Mouse (Mus musculus): ENCODE results near the gene Emp1. TPM values are rescaled to one million over a fixed set of nuclear protein-coding genes. Genes with fewer than 3 reads are reported as not detected.

Emp1 gene
- 102 and 112 TPM in 2 replicates for polyA plus RNA-seq (2012; rRNA removed)

DNA sequence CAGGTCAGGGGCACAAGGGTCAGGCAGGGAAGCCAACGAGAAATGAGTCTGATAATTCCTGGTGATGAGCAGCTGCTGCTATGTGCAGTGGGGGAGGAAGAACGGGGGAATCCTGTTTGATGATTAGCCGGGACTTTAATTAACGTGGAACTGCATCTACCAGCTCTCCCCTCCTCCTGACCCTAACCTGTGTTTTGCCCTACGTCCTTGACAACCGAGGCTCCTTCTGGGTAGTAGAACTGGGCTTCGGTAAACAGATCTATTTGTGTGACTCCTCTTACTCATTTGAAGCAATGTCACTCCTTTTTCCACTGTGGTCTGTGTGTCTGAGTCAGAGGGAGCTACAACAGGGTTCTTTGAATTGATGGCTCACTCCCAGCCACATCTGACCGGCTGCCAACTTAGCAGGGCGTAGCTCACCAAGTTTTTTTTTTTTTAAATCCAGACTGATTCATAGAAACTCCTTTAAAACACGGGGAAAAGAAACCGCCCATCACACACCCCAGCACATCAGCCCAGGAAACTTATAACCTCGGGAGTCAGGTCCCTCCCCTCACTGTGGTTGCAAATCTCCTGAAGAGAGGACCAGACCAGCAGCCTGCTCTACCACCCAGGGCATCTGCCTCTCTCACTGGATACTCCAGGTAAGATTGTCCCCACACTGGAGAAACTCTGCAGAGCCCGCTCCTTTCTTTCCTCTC, at the start of gene Emp1:
Gene Emp1, plus strand, starts transcription at position 87 of the 701 bp plus-strand sequence.
- DNase-seq (ENCODE audit: low spot score): peak; percentile 38

DNA sequence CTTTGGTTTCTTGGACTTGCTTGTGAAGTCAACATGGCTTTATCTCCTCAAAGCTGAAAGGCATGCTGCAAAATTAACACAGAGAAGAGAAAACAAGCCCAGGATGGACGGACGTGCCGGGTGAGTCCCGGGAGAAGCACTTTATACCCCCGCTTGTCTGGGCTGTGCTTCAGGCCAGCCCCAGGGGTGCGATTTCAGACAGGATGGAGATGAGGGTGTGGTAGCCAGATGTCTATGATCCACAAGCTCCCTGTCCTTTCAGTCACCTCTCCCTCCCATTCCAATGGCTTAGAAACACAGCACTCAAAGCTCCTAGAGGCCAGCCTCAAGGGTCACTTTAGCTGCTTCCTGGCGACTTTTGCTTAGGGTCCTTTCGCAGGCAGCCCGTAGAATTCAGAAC, 48.4 kb upstream of the Emp1 start:
- DNase-seq (ENCODE audit: low spot score): no peak

DNA sequence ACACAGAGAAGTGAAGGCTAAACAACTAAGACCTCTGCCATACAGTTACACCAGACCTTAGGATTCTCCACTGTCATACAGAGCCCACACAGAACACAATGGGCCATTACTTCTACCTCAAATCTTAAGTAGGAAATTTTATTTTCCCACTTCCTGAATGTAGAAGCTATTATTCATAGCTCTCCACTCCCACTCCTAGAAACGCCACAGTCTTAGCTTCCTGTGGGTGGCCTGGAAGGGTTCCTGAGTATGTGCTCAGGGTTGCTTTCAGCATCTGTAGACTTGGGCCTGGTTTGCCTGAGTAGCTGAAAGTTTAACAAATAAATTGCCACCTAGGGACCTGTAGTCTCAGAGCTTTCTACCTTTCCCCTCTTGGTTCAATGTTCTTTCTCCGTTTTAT, 46.2 kb upstream of the Emp1 start:
- no peak for DNase-seq (ENCODE audit: low spot score)

DNA sequence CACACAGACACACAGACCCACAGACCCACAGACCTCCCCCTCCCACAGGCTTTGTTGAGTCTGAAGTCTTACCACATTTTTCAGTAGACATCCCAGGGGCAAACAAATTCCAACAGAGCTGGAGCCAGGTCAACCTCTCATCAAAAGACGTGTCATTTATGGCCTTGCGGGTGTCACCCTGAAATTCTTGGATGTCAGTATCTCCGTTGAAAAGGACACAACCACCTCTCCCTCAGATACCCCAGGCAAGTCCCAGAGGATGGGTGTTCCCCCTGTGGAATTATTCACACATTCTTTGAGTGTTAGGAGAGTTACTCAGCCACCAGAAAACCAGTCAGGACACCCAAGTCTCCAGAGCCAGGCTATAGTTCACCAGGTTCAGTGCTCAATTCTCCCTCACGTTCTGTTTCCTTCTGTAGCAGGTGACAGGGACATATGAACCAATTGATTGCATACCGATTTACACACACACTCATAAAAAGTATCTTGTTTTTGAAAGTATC, 42.9 kb upstream of the Emp1 start:
- DNase-seq (ENCODE audit: low spot score): no peak

DNA sequence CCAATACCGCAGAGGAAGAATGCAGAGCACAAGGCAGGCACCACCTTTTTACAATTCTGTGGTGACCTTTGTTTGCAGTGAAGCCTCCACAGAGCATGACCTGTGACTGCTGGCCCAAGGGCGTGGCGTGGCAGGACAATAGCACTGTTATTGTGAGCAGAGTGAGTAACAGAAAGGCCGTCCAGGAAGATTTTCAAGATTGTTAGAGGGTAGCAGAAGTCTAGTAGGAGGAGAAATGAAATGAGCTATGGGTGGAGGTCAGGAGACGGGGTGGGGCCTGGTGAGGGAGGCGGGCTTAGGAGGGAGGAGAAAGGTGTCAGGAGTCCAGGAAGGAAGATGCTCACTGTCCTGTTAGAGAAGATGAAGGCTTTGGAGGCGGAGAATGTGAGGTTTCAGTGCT, 39.6 kb upstream of the Emp1 start:
- DNase-seq (ENCODE audit: low spot score): no peak

DNA sequence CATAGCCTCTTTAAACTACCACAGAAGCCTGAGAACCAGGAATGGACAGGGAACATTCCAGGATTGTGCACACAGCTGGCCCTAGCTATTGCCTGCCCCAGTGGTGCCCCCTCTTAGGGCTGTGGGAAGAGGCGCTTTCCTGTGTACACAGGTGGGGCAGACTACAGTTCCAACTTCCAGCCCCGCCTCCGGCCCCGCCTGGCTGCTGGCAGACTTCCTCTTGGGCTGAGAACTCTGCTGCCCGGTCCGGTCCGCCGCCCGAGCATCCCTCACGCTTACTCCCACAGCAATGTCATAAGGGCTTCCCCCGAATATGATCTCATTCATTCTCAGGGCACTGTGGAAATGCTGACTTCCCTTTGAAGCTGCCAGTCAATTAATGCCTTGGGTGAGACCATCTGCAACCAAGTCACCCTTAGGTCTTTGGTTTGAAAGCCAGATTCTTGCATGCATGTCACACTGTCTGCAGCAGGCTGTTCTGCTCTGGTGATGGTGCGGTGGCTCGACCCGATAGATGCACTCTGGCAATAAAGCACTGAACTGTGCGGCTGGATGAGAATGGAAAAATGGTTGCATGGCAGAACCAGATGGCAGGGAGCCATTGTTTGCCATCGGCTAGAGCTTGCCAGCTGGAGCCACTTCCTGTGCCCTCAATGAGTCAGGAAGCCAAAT, 38.9 kb upstream of the Emp1 start:
- DNase-seq (ENCODE audit: low spot score): peak; percentile 52

DNA sequence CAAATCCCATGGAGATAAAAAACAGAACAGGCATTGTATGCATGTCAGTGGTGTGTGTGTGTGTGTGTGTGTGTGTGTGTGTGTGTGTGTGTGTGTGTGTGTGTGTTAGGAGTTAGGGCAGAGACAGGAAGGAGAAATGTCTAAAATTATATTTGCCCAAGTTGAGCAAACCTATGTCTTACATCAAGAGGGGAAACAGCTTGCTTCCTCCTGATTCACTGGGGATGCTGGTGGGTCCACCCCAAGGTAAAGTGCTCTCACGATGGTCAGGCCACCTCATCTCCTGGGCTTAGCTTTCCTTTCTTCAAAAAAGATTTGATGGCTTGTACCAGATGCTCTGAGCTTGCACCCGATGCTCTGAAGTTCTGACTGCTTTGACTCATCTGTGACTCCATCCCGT, 38.2 kb upstream of the Emp1 start:
- DNase-seq (ENCODE audit: low spot score): no peak

DNA sequence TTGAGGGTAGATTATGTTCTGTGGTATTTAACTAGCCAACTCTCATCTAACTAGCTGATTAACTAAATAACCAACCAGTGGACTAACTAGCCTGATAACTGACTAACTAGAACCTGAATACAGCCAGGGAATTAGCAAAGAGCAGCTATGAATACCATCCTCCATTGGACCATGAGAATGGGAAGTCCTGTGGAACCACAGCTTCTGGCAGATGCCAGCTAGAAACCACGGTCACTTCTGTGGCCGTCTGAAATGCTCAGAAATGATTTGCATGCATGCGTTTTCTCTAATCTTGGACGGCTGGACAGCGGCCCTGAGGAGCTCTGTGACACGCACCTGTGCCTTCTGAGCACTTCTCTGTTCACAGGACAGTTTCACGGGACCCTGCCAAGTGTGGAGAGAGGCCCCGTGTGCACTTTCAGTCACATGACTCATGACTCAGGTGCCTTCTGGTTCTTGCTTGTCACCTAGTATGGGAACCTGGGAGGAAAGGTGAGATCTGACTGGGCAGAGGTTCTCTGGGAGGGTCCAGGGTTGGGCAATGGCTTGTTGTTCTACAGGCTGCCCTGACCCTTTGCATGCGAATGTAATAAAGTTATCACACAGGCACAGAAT, 37.6 kb upstream of the Emp1 start:
- no peak for DNase-seq (ENCODE audit: low spot score)

DNA sequence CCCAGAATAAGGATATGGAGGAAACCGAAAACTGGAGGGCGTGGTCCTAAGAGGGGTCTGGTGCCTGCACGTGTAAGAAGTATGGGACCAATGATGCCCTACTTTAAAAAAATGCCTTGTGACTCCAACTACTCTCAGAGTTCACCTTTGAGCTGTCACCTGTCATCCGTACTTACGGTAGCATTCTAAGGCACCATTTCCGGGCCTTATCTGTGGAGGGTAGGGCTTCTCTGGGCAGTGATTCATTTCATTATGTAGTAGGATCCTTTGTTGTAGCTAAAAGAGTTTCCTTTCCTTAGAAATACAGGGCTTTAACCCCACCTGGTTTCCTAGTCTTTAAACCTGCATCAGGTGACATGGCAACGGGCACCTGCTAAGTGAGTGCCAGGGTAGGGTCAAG, 35.5 kb upstream of the Emp1 start:
- DNase-seq (ENCODE audit: low spot score): no peak

DNA sequence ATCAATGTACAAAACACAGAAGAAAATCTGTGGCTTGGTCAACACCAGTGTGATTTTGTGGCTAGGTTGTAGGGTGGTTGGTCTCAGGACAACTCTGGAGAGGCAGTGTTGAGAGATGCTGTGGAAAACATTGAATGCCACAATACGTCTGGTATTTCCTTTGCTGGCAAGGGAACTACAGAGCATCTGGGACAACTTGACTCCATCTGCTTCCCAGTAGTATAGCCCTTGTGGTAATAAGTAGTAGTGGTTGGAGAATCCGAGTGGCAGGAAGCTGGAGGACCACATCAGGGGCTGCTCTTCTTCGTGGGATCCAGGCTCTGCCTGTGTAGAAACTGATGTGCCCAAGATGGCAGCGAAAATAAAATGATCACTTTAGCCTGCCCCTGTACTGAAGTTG, 30.4 kb upstream of the Emp1 start:
- no peak for DNase-seq (ENCODE audit: low spot score)

DNA sequence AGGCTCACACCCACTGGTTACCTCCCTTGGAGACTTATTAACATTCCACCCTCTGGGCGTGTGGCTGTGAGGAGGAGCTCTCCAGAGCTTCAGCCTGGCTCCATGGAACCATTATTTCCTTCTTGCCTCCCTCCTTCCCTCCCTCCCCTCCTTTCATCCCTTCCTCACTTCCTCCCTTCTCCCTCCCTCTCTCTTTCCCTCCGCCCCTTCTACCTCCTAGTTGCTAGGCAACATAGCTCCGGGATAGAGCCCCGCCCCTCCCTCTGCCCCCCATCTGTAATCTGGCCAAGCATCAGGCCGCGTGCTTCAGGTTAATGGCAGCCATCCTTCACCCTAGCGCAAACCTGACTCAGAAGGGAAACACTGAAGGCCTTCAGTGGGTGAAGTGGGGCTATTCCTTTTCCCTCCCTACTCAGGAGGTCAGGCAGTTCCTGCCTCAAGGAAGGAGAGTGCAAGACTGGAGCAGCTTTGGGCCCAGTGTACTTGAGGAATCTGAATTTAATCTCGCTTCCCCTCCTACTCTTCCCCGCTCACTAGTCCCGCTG, 29.5 kb upstream of the Emp1 start:
- DNase-seq (ENCODE audit: low spot score): no peak

DNA sequence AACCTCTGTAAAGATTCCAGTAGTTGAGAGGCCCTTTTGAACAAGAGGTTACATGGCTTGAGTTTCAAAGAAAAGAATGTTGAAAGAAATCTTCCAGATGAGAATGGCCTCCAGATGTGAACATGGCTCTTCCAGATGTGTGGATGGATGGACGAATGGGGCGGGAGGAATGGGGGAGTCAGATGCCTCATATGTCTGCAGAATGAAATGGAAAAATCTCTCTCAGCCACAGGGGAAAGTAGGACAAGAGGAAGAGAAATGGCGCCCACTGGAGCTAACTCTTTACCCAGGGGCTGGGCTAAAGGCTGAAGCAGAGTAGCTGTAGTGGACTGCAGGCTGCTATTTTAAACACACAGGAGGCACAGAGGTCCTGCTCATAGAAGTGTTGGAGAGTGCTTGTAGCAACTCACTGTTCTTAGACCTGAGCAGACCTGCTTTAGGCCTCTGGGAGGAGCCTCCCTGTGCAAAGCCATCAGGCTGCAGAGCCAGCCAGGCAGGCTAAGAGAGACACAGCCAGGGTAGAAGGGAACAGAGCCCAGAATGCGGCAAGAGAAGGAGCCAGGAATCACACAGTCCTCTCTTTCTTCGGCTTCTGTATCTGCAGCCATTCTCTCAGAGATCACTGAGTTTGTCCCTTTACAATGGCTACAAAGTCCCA, 28.2 kb upstream of the Emp1 start:
- no peak for DNase-seq (ENCODE audit: low spot score)

DNA sequence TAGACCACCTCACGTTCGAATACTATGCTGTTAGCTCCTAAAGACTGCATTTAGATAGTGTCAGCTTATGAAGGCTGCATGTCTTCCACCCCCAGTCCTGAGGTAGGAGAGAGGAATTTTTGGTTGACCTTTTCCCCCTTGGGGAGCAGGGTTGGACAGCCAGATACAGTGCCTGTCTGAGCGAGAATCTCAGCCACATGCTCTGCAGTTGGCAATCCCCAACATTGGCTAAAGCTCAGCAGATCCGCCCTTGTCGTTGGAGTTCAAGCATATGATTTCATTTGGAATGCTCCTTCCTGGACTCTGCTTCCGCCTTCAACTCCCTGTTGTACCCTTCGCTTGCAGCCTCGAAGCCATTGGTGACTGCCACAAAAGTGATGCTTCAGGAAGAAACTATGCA, 26.0 kb upstream of the Emp1 start:
- no peak for DNase-seq (ENCODE audit: low spot score)

DNA sequence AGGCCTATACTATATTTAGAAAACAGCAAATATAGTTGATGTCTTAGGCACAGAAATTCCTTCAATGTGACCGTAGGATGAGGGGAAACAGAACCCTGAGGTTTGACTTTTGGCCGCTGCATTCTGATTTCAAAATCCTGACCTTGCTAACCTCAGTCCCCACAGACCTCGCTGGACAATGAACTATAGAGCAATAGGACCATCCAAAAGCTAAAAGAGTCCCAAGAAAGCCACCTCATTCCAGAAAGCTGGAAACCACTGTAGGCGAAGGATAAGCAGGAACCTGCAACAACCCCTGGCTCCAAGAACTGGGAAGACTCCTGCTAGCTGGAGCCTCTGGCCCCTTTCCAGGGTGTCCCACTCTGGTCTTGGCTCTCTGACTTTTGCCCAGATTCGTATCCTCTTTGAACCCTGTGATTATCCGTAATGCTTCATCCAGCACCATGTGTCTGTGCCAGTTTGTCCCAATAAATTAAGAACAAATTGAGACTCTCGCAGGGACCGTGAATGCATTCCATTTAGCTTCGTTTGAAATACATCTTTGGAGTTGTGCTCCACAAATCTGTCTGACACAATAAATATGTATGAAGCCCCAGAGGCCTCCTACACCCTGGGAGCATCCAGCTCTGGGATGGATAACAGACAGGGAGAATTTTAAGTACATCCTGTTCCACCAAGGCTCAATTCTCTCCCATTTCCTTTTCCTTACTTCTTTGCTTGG, 21.8 kb upstream of the Emp1 start:
- no peak for DNase-seq (ENCODE audit: low spot score)

DNA sequence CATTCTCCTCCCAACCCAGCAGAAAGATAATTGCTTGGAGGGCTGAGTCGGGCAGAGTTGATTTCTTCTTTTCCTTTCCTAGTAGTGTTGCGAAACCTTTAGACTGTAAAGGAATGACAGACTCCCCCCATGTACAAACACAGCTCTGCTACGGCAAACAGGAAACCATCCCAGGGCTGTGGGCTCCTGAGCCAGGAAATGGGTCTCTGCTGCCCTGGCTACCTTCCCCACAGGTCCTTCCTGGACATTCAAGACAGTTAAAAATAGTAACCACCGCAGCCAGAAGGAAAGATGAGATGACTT, 21.3 kb upstream of the Emp1 start:
- no peak for DNase-seq (ENCODE audit: low spot score)

DNA sequence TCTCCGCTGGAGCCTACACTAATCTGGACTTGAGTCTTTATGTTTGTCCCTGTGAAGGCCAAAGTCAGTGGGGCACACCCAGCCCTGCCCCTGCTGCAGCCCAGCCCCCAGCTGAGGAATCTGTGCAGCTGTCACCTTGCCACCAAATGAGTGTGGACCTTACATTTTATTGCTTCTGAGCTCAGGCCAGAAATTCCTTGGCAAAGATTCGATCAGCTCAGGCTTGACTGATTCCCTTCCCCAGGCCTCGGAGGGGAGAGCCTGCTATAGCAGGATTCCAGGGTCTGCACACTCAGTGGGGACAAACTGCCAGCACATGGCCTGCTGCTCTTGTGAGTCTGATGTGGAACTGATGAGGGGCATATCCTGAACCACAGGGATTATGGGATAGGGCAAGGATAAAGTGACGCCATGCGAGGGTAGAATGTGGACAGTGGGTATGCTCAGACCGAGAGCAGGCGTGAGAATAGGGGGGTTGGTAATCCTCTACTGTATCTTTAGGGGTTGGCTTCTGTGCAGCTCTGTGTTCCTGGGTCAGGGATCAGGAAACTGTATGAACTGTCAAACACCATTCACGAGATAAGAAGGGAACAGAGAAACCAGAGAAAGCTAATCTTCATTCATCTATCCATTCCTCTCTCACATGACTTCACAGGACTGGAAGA, 10.6 kb upstream of the Emp1 start:
- no peak for DNase-seq (ENCODE audit: low spot score)

DNA sequence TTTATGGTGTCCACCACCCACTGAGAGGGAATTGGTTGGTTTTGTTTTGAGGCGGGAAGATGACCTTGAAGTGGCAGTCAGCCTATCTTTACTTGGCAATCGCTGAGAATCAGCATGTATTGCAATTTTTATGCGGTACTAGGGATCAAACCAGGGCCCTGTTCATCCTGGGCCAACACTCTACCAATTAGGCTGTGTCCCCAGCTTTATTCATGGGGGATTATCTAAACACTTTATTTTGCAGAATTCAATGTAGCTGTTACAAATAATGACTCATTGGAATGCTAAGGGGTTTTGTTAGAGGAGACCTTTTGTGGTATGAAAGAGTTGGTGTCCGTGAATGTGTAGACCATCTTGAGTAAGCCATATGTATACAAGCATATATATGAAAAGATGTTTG, 9.8 kb upstream of the Emp1 start:
- no peak for DNase-seq (ENCODE audit: low spot score)

DNA sequence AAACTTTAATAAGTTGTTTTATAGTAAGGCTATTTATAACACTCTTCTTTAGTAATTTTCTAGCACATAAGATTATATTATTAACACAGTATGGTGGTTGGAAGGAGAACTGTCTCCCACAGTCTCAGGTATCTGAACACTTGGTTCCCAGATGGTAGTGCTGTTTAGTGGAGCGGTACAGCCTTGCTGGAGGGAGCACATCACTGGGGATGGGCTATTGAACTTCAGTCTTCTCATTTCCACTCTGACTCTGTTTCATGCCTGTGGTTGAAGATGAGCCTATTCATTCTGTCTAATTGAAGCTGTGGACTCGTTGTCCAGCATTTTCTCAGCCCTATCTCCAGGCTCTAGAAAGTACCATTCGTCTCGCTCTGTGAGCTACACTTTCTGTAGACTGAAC, 7.4 kb upstream of the Emp1 start:
- no peak for DNase-seq (ENCODE audit: low spot score)

DNA sequence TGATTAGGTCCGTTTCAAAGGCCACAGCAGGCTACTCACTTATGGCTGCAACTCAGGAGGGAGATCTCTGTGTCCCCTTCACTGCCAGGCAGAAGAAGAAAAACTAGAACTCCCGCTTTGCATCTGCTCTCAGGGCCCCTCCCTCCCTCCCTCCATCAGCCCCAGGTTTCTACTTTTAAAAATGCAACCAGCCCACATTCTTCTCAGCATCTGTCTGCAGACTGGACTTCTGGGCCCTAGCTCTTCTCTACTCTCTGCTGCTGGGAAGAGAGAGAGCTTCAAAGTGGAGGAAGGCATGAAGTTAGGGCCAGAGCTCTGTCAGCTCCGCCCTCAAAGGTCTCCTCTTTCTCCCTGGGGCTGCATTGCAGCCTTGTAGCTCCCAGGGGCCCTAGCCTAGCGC, 2.0 kb upstream of the Emp1 start:
- DNase-seq (ENCODE audit: low spot score): no peak

DNA sequence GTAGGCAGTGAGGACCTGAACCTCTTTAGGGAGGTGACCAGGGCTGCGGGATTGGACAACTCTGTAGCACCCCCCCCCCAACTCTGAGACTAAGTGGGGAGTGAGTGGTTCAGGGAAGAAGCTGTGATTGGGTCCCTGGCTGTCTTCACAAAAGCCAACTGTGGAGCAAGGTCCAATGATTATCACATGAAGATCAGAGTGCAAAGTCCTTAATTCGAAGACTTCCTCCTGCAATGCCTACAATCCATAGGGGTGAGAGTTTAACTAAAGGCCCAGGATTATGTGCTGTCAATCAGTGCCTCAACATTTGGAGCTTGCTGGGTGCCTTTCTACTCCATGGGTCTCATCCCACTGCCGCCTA, 267 bp upstream of the Emp1 start:
- no peak for DNase-seq (ENCODE audit: low spot score)

DNA sequence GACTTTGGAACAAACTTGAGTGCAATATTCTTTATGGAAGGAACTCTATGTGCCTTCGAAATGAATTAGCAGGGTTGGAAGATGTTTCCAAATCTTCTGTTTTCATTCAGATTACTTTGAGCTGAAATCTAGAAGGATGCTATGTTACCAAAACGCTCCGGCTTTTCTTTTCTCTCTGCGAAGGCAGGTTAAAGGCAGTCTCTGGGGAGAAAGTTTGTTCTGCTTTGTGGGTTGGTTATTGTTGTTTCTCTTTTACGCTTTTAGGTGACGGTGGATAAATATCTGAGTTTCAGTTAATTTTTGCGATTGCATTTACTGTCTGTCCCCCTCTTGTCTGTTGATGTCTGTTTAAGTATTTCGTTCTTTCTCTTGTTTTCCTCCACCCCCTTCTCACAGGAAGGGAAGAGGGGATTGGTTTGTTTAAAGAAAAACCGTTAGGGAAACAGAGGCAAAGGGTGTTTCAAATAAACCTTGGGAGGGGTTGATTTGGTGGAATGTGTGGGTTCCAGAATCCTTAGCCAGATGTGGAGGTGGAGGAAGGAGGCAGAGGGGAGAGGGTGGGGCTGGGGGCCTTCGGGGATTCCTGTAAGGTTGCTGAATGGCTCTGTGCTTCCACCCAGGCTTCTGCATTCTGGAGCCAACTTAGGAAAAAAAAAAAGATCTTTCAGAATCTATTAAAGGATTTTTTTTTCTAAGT, 1.1 kb downstream of the Emp1 start:
- no peak for DNase-seq (ENCODE audit: low spot score)

Measured in urinary bladder, adult 2 months (tissue).